Mouse (Mus musculus): ENCODE measurements at regions not wholly inside any gene's neighbourhood (a gene's known extent, or its start where the extent isn't known, plus 50 kb on each side); places are given as distances from the start of the nearest gene placed in this dataset.
A peak's percentile ranks its signal among the peaks of the same experiment; 100 is the strongest.

DNA sequence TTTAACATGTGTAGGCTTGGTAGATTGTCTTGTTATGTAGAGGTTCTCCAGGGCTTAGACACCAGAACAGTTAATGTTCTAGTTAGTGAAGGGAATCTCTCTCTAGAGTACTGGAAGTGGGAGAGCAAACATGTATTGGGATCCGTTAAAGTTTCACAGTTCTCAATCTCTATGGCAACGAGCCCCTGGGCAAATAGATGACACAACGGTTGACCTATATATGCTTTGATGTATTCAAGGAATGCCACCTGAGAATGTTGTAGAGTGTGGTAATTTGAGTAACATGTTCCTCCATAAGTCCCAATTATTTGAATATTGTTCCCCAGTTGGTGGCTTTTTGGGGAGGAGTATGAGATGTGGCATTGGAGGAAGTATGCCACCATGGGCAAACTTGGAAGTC, 64.7 kb upstream of the D16Ertd472e start:
- no peak overlapping the region for H3K9ac ChIP-seq (ENCODE audit: low read depth, low read length)
- ATAC-seq = no peak
- WGBS = 83% methylated on average over 3 of the region's 3 CpGs
- H3K9me3 ChIP-seq (ENCODE audit: control insufficient read depth, low read length) = no peaks in the 10 kb centered on the region
- H3K4me2 ChIP-seq (ENCODE audit: low read length) = no peak overlapping the region
- H3K27me3 ChIP-seq (replicated peaks; ENCODE audit: control insufficient read depth, insufficient read depth, low read length) = no peaks in the 10 kb centered on the region
- H3K27ac ChIP-seq (ENCODE audit: low read depth, low read length) = no peak overlapping the region
- H3K4me3 ChIP-seq (ENCODE audit: low read length) = no peak overlapping the region
- no peaks in the 10 kb centered on the region for H3K4me1 ChIP-seq (ENCODE audit: control insufficient read depth, insufficient read depth, low read depth, low read length)
- no peaks in the 10 kb centered on the region for H3K36me3 ChIP-seq (ENCODE audit: control insufficient read depth, insufficient read depth, low read length)

GRCm38 (mm10) chr16:78637452-78637851, 60.9 kb upstream of the D16Ertd472e start:
- Histone ChIP-seq H3K9me3 (ENCODE audit: control insufficient read depth, low read length) (no peaks in the 10 kb centered on the region), H3K4me1 (ENCODE audit: control insufficient read depth, insufficient read depth, low read depth, low read length) (no peaks in the 10 kb centered on the region), H3K4me2 (ENCODE audit: low read length) (no peak overlapping the region), H3K27ac (ENCODE audit: low read depth, low read length) (no peak overlapping the region), H3K9ac (ENCODE audit: low read depth, low read length) (no peak overlapping the region), H3K4me3 (ENCODE audit: low read length) (no peak overlapping the region), H3K27me3 (replicated peaks; ENCODE audit: control insufficient read depth, insufficient read depth, low read length) (no peaks in the 10 kb centered on the region), H3K36me3 (ENCODE audit: control insufficient read depth, insufficient read depth, low read length) (no peaks in the 10 kb centered on the region)
- ATAC-seq = no peak
- WGBS = 91% methylated on average over 6 of the region's 6 CpGs

DNA sequence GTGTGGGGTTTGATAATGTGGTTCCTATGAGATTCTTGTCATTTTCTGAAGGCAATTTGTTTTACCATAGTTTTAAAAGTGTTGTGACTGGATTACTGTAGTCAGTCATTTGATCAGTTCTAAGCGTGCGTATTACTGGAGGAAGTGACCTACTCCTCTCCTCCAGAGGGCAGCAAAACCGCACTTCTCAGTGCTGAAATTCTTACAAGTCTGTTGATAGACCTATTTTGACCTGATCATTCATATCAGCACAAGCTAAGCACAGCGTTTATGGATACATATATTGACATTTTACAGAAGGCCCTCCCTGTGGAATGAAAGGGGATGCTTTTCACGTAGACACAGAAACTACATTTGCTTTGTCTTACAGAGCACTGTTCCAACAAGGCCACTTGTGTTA, 60.5 kb upstream of the D16Ertd472e start:
- ATAC-seq = peak; percentile 74; the same call in 1 of the 2 replicates
- no peak overlapping the region for H3K9ac ChIP-seq (ENCODE audit: low read depth, low read length)
- no peak overlapping the region for H3K4me2 ChIP-seq (ENCODE audit: low read length)
- H3K27me3 ChIP-seq (replicated peaks; ENCODE audit: control insufficient read depth, insufficient read depth, low read length) = no peaks in the 10 kb centered on the region
- WGBS = 46% methylated on average over 5 of the region's 5 CpGs
- H3K4me1 ChIP-seq (ENCODE audit: control insufficient read depth, insufficient read depth, low read depth, low read length) = no peaks in the 10 kb centered on the region
- H3K4me3 ChIP-seq (ENCODE audit: low read length) = no peak overlapping the region
- no peaks in the 10 kb centered on the region for H3K9me3 ChIP-seq (ENCODE audit: control insufficient read depth, low read length)
- no peaks in the 10 kb centered on the region for H3K36me3 ChIP-seq (ENCODE audit: control insufficient read depth, insufficient read depth, low read length)
- no peak overlapping the region for H3K27ac ChIP-seq (ENCODE audit: low read depth, low read length)

- H3K27me3 ChIP-seq (replicated peaks; ENCODE audit: control insufficient read depth, insufficient read depth, low read length) = no peaks in the 10 kb centered on the region; the same call in 1 of the 2 replicates
- 83% methylated on average over 5 of the region's 5 CpGs for WGBS
- no peak overlapping the region for H3K4me3 ChIP-seq (ENCODE audit: low read length)
- no peaks in the 10 kb centered on the region for H3K4me1 ChIP-seq (ENCODE audit: control insufficient read depth, insufficient read depth, low read depth, low read length)
- H3K36me3 ChIP-seq (ENCODE audit: control insufficient read depth, insufficient read depth, low read length) = no peaks in the 10 kb centered on the region
- no peak overlapping the region for H3K27ac ChIP-seq (ENCODE audit: low read depth, low read length)
- H3K9ac ChIP-seq (ENCODE audit: low read depth, low read length) = no peak overlapping the region
- H3K9me3 ChIP-seq (ENCODE audit: control insufficient read depth, low read length) = no peaks in the 10 kb centered on the region
- H3K4me2 ChIP-seq (ENCODE audit: low read length) = no peak overlapping the region
- ATAC-seq = 0 out of 2 replicates have a peak, but pooled peaks have one; percentile 22
These were observed 59.3 kb upstream of the D16Ertd472e start for GRCm38 (mm10) chr16:78635774-78636173.

GRCm38 (mm10) chr16:78635257-78635656, 58.7 kb upstream of the D16Ertd472e start:
- H3K27ac ChIP-seq (ENCODE audit: low read depth, low read length) = no peak overlapping the region
- peak; percentile 81 for ATAC-seq
- H3K36me3 ChIP-seq (ENCODE audit: control insufficient read depth, insufficient read depth, low read length) = no peaks in the 10 kb centered on the region
- H3K27me3 ChIP-seq (replicated peaks; ENCODE audit: control insufficient read depth, insufficient read depth, low read length) = no peaks in the 10 kb centered on the region; the same call in 1 of the 2 replicates
- H3K4me3 ChIP-seq (ENCODE audit: low read length) = no peak overlapping the region
- H3K9me3 ChIP-seq (ENCODE audit: control insufficient read depth, low read length) = no peaks in the 10 kb centered on the region
- H3K9ac ChIP-seq (ENCODE audit: low read depth, low read length) = no peak overlapping the region
- no peak overlapping the region for H3K4me2 ChIP-seq (ENCODE audit: low read length)
- 26% methylated on average over 8 of the region's 8 CpGs for WGBS
- H3K4me1 ChIP-seq (ENCODE audit: control insufficient read depth, insufficient read depth, low read depth, low read length) = no peaks in the 10 kb centered on the region

DNA sequence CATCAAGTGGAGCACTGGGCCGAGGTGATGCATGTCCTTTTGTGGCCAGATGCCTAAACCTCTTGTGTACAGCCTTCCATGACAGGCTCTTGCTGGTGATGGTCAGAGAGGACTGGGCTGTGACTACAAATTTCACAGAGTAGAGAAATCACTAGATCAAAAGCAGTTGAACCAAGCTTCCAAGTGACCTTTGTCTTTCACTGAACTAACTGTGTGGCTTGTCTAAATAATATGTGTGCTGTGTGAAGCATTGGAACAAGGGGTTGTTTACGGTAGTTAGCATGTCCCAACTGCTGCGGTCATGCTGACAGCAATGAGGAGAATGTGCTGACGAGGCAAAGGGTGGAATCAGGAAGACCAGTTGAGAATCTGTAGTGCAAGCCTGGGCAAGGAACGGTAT, 55.3 kb upstream of the D16Ertd472e start:
- Histone ChIP-seq H3K27ac (ENCODE audit: low read depth, low read length) (no peak overlapping the region), H3K27me3 (replicated peaks; ENCODE audit: control insufficient read depth, insufficient read depth, low read length) (no peaks in the 10 kb centered on the region; the same call in 1 of the 2 replicates), H3K9ac (ENCODE audit: low read depth, low read length) (no peak overlapping the region), H3K36me3 (ENCODE audit: control insufficient read depth, insufficient read depth, low read length) (no peaks in the 10 kb centered on the region), H3K9me3 (ENCODE audit: control insufficient read depth, low read length) (no peaks in the 10 kb centered on the region), H3K4me2 (ENCODE audit: low read length) (no peak overlapping the region), H3K4me1 (ENCODE audit: control insufficient read depth, insufficient read depth, low read depth, low read length) (no peaks in the 10 kb centered on the region), H3K4me3 (ENCODE audit: low read length) (no peak overlapping the region)
- no peak for ATAC-seq
- 91% methylated on average over 5 of the region's 5 CpGs for WGBS

DNA sequence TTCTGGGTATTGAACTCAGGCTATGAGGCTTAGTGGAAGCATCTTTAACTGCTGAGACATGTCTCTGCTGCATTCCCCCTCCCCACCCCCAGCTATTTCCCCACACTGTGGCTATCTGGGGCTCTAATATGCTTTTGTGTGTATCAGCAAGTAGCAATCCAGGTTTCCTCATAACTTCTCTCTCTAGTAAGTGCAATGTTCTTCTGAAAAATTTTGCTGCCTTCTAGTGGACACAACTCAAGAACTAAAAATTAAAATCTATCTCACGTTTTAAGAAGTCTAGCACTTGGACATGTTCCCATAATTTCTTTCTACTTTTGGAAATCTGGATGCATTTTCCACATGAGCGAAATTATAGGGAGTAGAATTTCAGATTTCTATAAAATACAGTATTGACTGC, 50.3 kb upstream of the D16Ertd472e start:
- Histone ChIP-seq H3K4me2 (ENCODE audit: low read length) (no peak overlapping the region), H3K9me3 (ENCODE audit: control insufficient read depth, low read length) (no peaks in the 10 kb centered on the region), H3K36me3 (ENCODE audit: control insufficient read depth, insufficient read depth, low read length) (no peaks in the 10 kb centered on the region), H3K27me3 (replicated peaks; ENCODE audit: control insufficient read depth, insufficient read depth, low read length) (no peaks in the 10 kb centered on the region; the same call in 1 of the 2 replicates), H3K4me3 (ENCODE audit: low read length) (no peak overlapping the region), H3K4me1 (ENCODE audit: control insufficient read depth, insufficient read depth, low read depth, low read length) (no peaks in the 10 kb centered on the region), H3K9ac (ENCODE audit: low read depth, low read length) (no peak overlapping the region), H3K27ac (ENCODE audit: low read depth, low read length) (no peak overlapping the region)
- no peak for ATAC-seq
- 72% methylated on average over 2 of the region's 2 CpGs for WGBS

Measured in hindbrain, embryonic 16.5 days (tissue).